Mouse (Mus musculus) thymus, adult 2 months (tissue): ENCODE results near the gene Hdac9.

Experiments
- CTCF ChIP-seq: fragments of 200-500 bp; IDR thresholded peaks from 2 replicates; pipeline ENCODE4 v1.5.1; 2012; ENCODE audit warnings: mild to moderate bottlenecking, control low read depth, low read length, moderate library complexity, borderline replicate concordance; ENCODE audit not compliant: control insufficient read depth, poor library complexity, insufficient read depth; ENCODE audit errors: extremely low read depth
- POLR2A ChIP-seq: fragments of 200-500 bp; IDR thresholded peaks from 2 replicates; pipeline ENCODE4 v1.6.1; 2012; ENCODE audit warnings: mild to moderate bottlenecking, low read length, control low read depth, moderate library complexity; ENCODE audit not compliant: control insufficient read depth, poor library complexity, insufficient read depth; ENCODE audit errors: extremely low read depth

DNA sequence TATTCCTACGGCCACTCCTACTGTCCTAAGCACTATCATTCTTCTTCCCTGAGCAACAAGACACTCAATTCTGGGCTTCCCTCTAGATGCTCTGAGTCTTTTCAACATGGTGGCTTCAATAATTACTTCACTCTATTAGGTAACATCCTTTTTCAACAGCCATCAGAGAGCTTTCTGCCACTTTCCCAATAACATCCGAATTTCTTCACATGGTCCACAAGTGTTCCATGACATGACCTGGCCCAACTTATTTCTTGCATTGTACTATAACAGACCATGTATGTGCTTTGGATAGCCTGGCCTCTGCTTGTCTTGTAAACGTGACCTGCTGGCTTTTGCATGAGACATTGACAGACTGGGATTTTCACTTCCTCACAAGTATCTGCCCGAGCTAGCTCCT lies 538.3 kb downstream of the Hdac9 start:
- no peak for TF ChIP-seq POLR2A
- TF ChIP-seq CTCF, result no peak
